Mouse (Mus musculus) naive thymus-derived CD4-positive, alpha-beta T cell, adult 2 months (primary cell): ENCODE results near the gene Olfr782.
"Not testable (repeated sequence)": the region's sequence is repeated elsewhere in the genome, so short reads cannot be mapped to it uniquely, and the experiment has no call there.

Experiments
- DNase-seq: peaks from one replicate; pipeline ENCODE4 v3.0.0-alpha.2; 2011; ENCODE audit warnings: low read depth

Gene Olfr782

GRCm38 (mm10) chr10:129348550-129348949 is at the start of gene Olfr782:
Olfr782 (plus strand) TSS chr10:129348850.
- no peak for DNase-seq

GRCm38 (mm10) chr10:129312973-129313372 is 35.7 kb upstream of the Olfr782 start:
- not testable (repeated sequence) for DNase-seq

DNA sequence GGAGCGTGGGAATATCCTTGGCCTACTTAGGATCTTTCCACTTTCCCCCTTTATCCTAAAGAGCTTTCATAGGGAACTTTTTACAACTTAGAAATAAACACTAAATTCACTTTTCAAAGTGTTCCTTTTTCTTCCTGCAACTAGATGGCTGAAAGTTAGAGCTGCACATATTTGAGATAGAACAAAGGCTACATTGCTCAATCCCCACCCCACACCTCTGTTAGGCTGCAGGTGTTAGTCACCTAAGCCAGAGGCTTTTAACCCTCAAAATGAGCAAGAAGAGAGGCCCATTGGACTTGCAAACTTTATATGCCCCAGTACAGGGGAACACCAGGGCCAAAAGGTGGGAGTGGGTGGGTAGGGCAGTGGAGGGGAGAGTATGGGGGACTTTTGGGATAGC is 35.1 kb upstream of the Olfr782 start:
- not testable (repeated sequence) for DNase-seq

GRCm38 (mm10) chr10:129317817-129318216 is 30.8 kb upstream of the Olfr782 start, which contains the start of gene Olfr780:
Olfr780 (plus strand) TSS chr10:129318117.
- DNase-seq: no peak

DNA sequence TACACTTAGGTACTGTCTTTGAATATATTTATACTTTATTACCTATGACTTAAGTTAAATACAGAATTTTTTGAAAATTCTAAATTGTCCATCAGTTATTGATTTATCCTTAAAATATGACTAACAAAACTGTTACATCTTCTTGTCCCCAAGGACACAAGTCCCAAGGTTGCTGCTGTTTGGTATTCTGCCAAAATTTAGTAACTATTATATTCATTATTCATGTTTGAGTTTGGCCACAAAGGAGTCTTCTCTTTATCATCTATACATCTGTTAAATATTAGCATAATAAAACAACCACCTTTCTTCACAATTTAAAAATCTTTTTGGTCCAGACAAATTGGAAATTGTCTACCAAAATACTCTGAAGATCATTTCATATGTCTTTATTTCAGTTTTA is 20.1 kb upstream of the Olfr782 start, which contains the start of gene Olfr781:
Gene Olfr781, plus strand, starts transcription at position 301 of the 400 bp plus-strand sequence.
- no peak for DNase-seq

GRCm38 (mm10) chr10:129352475-129352874 is 3.8 kb downstream of the Olfr782 start:
- not testable (repeated sequence) for DNase-seq

DNA sequence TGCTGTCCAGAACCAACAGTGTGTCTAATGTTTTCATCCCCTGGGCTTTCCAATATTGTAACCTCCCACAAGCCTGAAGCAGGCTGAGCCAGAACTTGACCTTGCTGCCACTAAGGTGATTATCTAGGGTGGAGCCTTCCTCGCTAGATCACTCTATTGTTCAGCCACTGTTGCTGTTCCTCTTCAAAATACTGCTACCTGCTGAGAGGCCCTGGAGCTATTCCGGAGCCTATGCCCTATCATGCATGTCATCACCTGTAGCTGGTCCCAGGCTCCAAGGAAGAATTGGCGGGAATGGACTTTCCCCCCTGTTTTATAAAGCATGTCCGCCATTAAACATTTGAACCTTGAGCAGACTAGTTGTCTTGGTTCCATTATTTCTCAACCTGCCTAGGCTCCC is 7.8 kb downstream of the Olfr782 start:
- DNase-seq: not testable (repeated sequence)

DNA sequence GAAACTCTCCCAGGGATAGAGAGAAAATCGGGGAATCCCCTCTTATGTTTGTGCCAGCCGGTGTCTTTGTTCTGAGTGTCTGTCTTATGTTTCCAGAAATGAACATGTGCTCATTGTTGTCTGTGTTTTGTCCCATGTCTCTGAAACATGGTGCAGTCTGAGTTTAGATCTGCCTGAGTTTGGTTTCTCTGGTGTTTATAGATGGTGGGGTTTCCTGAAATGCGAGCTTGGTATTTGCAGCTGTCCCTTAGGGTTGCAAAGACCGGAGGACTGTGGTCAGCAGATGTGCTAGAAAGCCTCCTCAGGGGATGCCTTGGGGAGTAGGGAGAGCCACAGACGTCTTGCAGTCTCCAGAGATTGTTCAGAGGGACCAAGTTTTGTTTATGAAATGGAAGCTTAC is 8.7 kb downstream of the Olfr782 start:
- no peak for DNase-seq

- DNase-seq: not testable (repeated sequence)
Measured at GRCm38 (mm10) chr10:129374051-129374450, 25.4 kb downstream of the Olfr782 start.

DNA sequence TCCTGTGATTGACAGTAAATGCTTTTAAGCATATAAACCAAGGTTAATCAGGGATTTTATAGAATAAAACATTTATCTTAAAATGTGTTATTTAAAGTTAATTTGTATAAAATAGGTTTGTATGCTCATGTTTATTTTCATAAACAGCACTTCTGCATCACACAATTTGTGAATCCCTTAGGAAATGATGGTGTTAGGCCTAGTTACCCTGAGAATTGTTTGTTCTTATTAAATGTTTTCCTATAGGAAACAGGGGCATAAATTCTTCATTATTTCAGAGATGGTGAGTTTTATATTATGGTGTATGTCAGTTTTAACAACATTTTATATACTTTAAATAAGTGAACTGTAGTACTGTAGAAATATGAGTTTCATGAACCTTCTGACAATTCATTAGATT is 35.1 kb downstream of the Olfr782 start, which contains the start of gene Olfr784:
Gene Olfr784, plus strand, starts transcription at position 301 of the 400 bp plus-strand sequence.
- no peak for DNase-seq

- no peak for DNase-seq
Measured at GRCm38 (mm10) chr10:129400892-129401291, 52.2 kb downstream of the Olfr782 start.
